Mouse (Mus musculus) midbrain, embryonic 15.5 days (tissue): Measurements from ENCODE around the gene Arf1. TPM values are rescaled to one million over a fixed set of nuclear protein-coding genes. Genes with fewer than 3 reads are reported as not detected.
A peak's percentile ranks its signal among the peaks of the same experiment; 100 is the strongest.

ENCODE experiments used
- ATAC-seq: fragments of 200-750 bp; cut with Nextera tagmentation; replicated peaks from 2 replicates; pipeline ENCODE4 v1.8.0; 2017; ENCODE audit warnings: moderate TSS enrichment
- H3K27ac ChIP-seq: fragments of 300-500 bp; sonication (generic); 2 replicates; pipeline ENCODE4 v1.5.1; 2015; ENCODE audit warnings: mild to moderate bottlenecking, inconsistent platforms
- H3K27me3 ChIP-seq: fragments of 300-500 bp; sonication (generic); replicated peaks from 2 replicates; pipeline ENCODE4 v1.6.1; 2015; ENCODE audit warnings: inconsistent platforms
- H3K36me3 ChIP-seq: fragments of 300-500 bp; sonication (generic); replicated peaks from 2 replicates; pipeline ENCODE4 v1.6.1; 2015; ENCODE audit warnings: inconsistent platforms
- H3K4me1 ChIP-seq: fragments of 300-500 bp; sonication (generic); 2 replicates; pipeline ENCODE4 v1.6.1; 2015; ENCODE audit warnings: inconsistent platforms
- H3K4me2 ChIP-seq: fragments of 300-500 bp; sonication (generic); 2 replicates; pipeline ENCODE4 v1.6.1; 2015; ENCODE audit warnings: inconsistent platforms, mild to moderate bottlenecking, moderate library complexity
- H3K4me3 ChIP-seq: fragments of 300-500 bp; sonication (generic); 2 replicates; pipeline ENCODE4 v1.5.1; 2015; ENCODE audit warnings: mild to moderate bottlenecking, inconsistent platforms
- H3K9ac ChIP-seq: fragments of 300-500 bp; sonication (generic); 2 replicates; pipeline ENCODE4 v1.6.1; 2015; ENCODE audit warnings: mild to moderate bottlenecking, inconsistent platforms
- H3K9me3 ChIP-seq: fragments of 300-500 bp; sonication (generic); 2 replicates; pipeline ENCODE4 v1.6.1; 2016; ENCODE audit warnings: inconsistent platforms
- WGBS: fragments of 180-500 bp; shearing (Covaris S2); methylation state at CpG from one replicate; pipeline ENCODE4 v1.1.7; 2015; ENCODE audit warnings: mixed read lengths; 5-methylcytosine and 5-hydroxymethylcytosine counted together
- polyA plus RNA-seq: library from polyadenylated mRNA; unstranded; fragments of >200 nt; fragmentation: Nextera tagmentation; extraction: Ambion mirVana; gene quantifications from 2 replicates; pipeline ENCODE4 v1.2.1, GENCODE M21; 2015

Arf1 gene
- polyA plus RNA-seq, 1 experiment from 2014 or later: 645 TPM

- Histone ChIP-seq H3K4me2 (peak within 1 kb of the TSS; percentile 90), H3K4me3 (peak within 1 kb of the TSS; percentile 86), H3K27ac (peak within 1 kb of the TSS; percentile 86), H3K4me1 (peaks cover 18% of the 10 kb centered on the region), H3K9ac (peak within 1 kb of the TSS; percentile 75), H3K9me3 (no peaks in the 10 kb centered on the region), H3K36me3 (peaks cover 19% of the 10 kb centered on the region; the same call in 1 of the 2 replicates), H3K27me3 (no peaks in the 10 kb centered on the region)
- ATAC-seq: peak; percentile 90
- WGBS: under 1% methylated on average over 60 of the region's 67 CpGs
Observed at GRCm38 (mm10) chr11:59208153-59208831, 19.8 kb downstream of the Arf1 start, which contains the start of gene 2310033P09Rik. Gene 2310033P09Rik, plus strand, starts transcription at chr11:59208321.

- Histone ChIP-seq H3K36me3 (peaks cover 3% of the 10 kb centered on the region; the same call in 1 of the 2 replicates), H3K4me1 (peaks cover 17% of the 10 kb centered on the region), H3K27me3 (no peaks in the 10 kb centered on the region), H3K9me3 (no peaks in the 10 kb centered on the region), H3K4me2 (peak within 1 kb of the TSS; percentile 90), H3K4me3 (peak within 1 kb of the TSS; percentile 70), H3K27ac (peak within 1 kb of the TSS; percentile 68), H3K9ac (peak within 1 kb of the TSS; percentile 72)
- peak; percentile 92 for ATAC-seq
- under 1% methylated on average over 63 of the region's 63 CpGs for WGBS
Observed at GRCm38 (mm10) chr11:59202081-59202995, 25.7 kb downstream of the Arf1 start, which contains the start of gene Mrpl55. Gene Mrpl55, plus strand, starts transcription at chr11:59202486.

GRCm38 (mm10) chr11:59201216-59202002 is 26.7 kb downstream of the Arf1 start:
- H3K9ac ChIP-seq: peak overlapping the region; percentile 72; the same call in 1 of the 2 replicates
- no peaks in the 10 kb centered on the region for H3K27me3 ChIP-seq
- no peaks in the 10 kb centered on the region for H3K9me3 ChIP-seq
- WGBS: 38% methylated on average over 16 of the region's 16 CpGs
- no peaks in the 10 kb centered on the region; the same call in 1 of the 2 replicates for H3K36me3 ChIP-seq
- peak overlapping the region; percentile 90 for H3K4me2 ChIP-seq
- peak overlapping the region; percentile 68 for H3K27ac ChIP-seq
- H3K4me1 ChIP-seq: peaks cover 16% of the 10 kb centered on the region
- peak; percentile 2; the same call in 1 of the 2 replicates for ATAC-seq
- peak overlapping the region; percentile 70 for H3K4me3 ChIP-seq

- Histone ChIP-seq H3K4me1 (peaks cover 5% of the 10 kb centered on the region), H3K9ac (no peak overlapping the region), H3K36me3 (no peaks in the 10 kb centered on the region), H3K4me2 (no peak overlapping the region), H3K27me3 (no peaks in the 10 kb centered on the region), H3K27ac (no peak overlapping the region), H3K9me3 (no peaks in the 10 kb centered on the region), H3K4me3 (no peak overlapping the region)
- no peak for ATAC-seq
Observed at GRCm38 (mm10) chr11:59196230-59196629, 31.8 kb downstream of the Arf1 start.

- ATAC-seq: peak; percentile 38
- H3K27me3 ChIP-seq: no peaks in the 10 kb centered on the region
- H3K9me3 ChIP-seq: no peaks in the 10 kb centered on the region
- peak within 1 kb of the TSS; percentile 77 for H3K4me2 ChIP-seq
- H3K27ac ChIP-seq: peak within 1 kb of the TSS; percentile 93
- peak within 1 kb of the TSS; percentile 80 for H3K9ac ChIP-seq
- peaks cover 29% of the 10 kb centered on the region for H3K4me1 ChIP-seq
- peak within 1 kb of the TSS; percentile 82 for H3K4me3 ChIP-seq
- no peaks in the 10 kb centered on the region for H3K36me3 ChIP-seq
- WGBS: 5% methylated on average over 16 of the region's 16 CpGs
Observed at GRCm38 (mm10) chr11:59192059-59192386, 36.0 kb downstream of the Arf1 start, which contains the start of gene Guk1. Gene Guk1, minus strand, starts transcription at chr11:59192212.

- under 1% methylated on average over 56 of the region's 59 CpGs for WGBS
- H3K9me3 ChIP-seq: no peaks in the 10 kb centered on the region
- H3K4me3 ChIP-seq: peak overlapping the region; percentile 82
- peaks cover 29% of the 10 kb centered on the region for H3K4me1 ChIP-seq
- ATAC-seq: peak; percentile 95
- no peaks in the 10 kb centered on the region for H3K27me3 ChIP-seq
- H3K4me2 ChIP-seq: peak overlapping the region; percentile 77
- peak overlapping the region; percentile 80 for H3K9ac ChIP-seq
- H3K36me3 ChIP-seq: no peaks in the 10 kb centered on the region; the same call in 1 of the 2 replicates
- H3K27ac ChIP-seq: peak overlapping the region; percentile 93
Observed at GRCm38 (mm10) chr11:59191231-59192058, 36.6 kb downstream of the Arf1 start.

- Histone ChIP-seq H3K9me3 (no peaks in the 10 kb centered on the region), H3K4me2 (no peak overlapping the region), H3K9ac (no peak overlapping the region), H3K27me3 (no peaks in the 10 kb centered on the region), H3K36me3 (peaks cover 18% of the 10 kb centered on the region; the same call in 1 of the 2 replicates), H3K27ac (no peak overlapping the region), H3K4me3 (no peak overlapping the region), H3K4me1 (peaks cover 29% of the 10 kb centered on the region)
- ATAC-seq: no peak
- 92% methylated on average over 6 of the region's 6 CpGs for WGBS
Observed at GRCm38 (mm10) chr11:59187706-59188105, 40.4 kb downstream of the Arf1 start.

- Histone ChIP-seq H3K4me3 (no peak overlapping the region), H3K9ac (no peak overlapping the region), H3K27ac (no peak overlapping the region), H3K4me2 (no peak overlapping the region), H3K9me3 (no peaks in the 10 kb centered on the region), H3K4me1 (peaks cover 22% of the 10 kb centered on the region), H3K36me3 (peaks cover 18% of the 10 kb centered on the region; the same call in 1 of the 2 replicates), H3K27me3 (no peaks in the 10 kb centered on the region)
- ATAC-seq: no peak
- WGBS: 85% methylated on average over 5 of the region's 5 CpGs
Observed at GRCm38 (mm10) chr11:59185490-59185889, 42.6 kb downstream of the Arf1 start.

- H3K27me3 ChIP-seq: peaks cover 8% of the 10 kb centered on the region
- no peak for ATAC-seq
- WGBS: 38% methylated on average over 3 of the region's 3 CpGs
- peaks cover 6% of the 10 kb centered on the region; the same call in 1 of the 2 replicates for H3K4me1 ChIP-seq
- no peak overlapping the region for H3K4me3 ChIP-seq
- no peak overlapping the region for H3K9ac ChIP-seq
- H3K36me3 ChIP-seq: peaks cover 18% of the 10 kb centered on the region; the same call in 1 of the 2 replicates
- no peaks in the 10 kb centered on the region for H3K9me3 ChIP-seq
- H3K27ac ChIP-seq: no peak overlapping the region
- no peak overlapping the region for H3K4me2 ChIP-seq
Observed at GRCm38 (mm10) chr11:59183821-59184220, 44.2 kb downstream of the Arf1 start.

- no peak within 1 kb of the TSS for H3K9ac ChIP-seq
- H3K27me3 ChIP-seq: peaks cover 18% of the 10 kb centered on the region
- H3K4me2 ChIP-seq: no peak within 1 kb of the TSS
- no peaks in the 10 kb centered on the region for H3K9me3 ChIP-seq
- no peaks in the 10 kb centered on the region for H3K4me1 ChIP-seq
- WGBS: 24% methylated on average over 3 of the region's 3 CpGs
- no peak within 1 kb of the TSS for H3K27ac ChIP-seq
- H3K4me3 ChIP-seq: no peak within 1 kb of the TSS
- peaks cover 18% of the 10 kb centered on the region; the same call in 1 of the 2 replicates for H3K36me3 ChIP-seq
- no peak for ATAC-seq
Observed at GRCm38 (mm10) chr11:59182864-59183331, 45.2 kb downstream of the Arf1 start, which contains the start of gene Gjc2. Gene Gjc2, minus strand, starts transcription at chr11:59183213.

- H3K27ac ChIP-seq: no peak overlapping the region
- ATAC-seq: no peak
- no peak overlapping the region for H3K9ac ChIP-seq
- H3K27me3 ChIP-seq: peaks cover 56% of the 10 kb centered on the region
- H3K4me2 ChIP-seq: no peak overlapping the region
- 11% methylated on average over 34 of the region's 34 CpGs for WGBS
- no peak overlapping the region for H3K4me3 ChIP-seq
- H3K36me3 ChIP-seq: no peaks in the 10 kb centered on the region
- H3K4me1 ChIP-seq: no peaks in the 10 kb centered on the region
- H3K9me3 ChIP-seq: no peaks in the 10 kb centered on the region
Observed at GRCm38 (mm10) chr11:59176921-59177320, 51.1 kb downstream of the Arf1 start.
